Mouse (Mus musculus) spleen, postnatal 4 days (tissue): ENCODE results near the gene Trim67.

Experiments
- DNase-seq, 2 experiments: peaks; one replicate each; pipeline ENCODE4 v3.0.0; 2022; ENCODE audit warnings: low spot score in 2 of 2

Trim67 gene

GRCm38 (mm10) chr8:124872690-124873089 lies 79.8 kb downstream of the Trim67 start:
- no peak for DNase-seq

- no peak for DNase-seq
These were observed 85.2 kb downstream of the Trim67 start for GRCm38 (mm10) chr8:124878141-124878540.

- no peak for DNase-seq
These were observed 86.1 kb downstream of the Trim67 start for GRCm38 (mm10) chr8:124878946-124879526.
